Mouse (Mus musculus) embryo, embryonic 11.5 days (tissue): Measurements from ENCODE around the gene Rhbdl1.
A peak's percentile ranks its signal among the peaks of the same experiment; 100 is the strongest.

ENCODE experiments used
- DNase-seq: peaks from one replicate; pipeline ENCODE4 v3.0.0-alpha.2; 2012; ENCODE audit warnings: low read depth, low spot score

The Rhbdl1 gene

GRCm38 (mm10) chr17:25794998-25795397 lies 42.1 kb downstream of the Rhbdl1 start:
- no peak for DNase-seq

GRCm38 (mm10) chr17:25794197-25794596 lies 42.9 kb downstream of the Rhbdl1 start:
- no peak for DNase-seq

- peak; percentile 42 for DNase-seq
Observed at GRCm38 (mm10) chr17:25792615-25793014, 44.5 kb downstream of the Rhbdl1 start, which contains the start of gene Fam173a. Fam173a (minus strand) TSS chr17:25792901.

GRCm38 (mm10) chr17:25791843-25792527 lies 45.1 kb downstream of the Rhbdl1 start:
- DNase-seq = peak; percentile 69

GRCm38 (mm10) chr17:25791320-25791842 lies 45.7 kb downstream of the Rhbdl1 start:
- DNase-seq = no peak

- no peak for DNase-seq
Observed at GRCm38 (mm10) chr17:25786781-25787504, 50.2 kb downstream of the Rhbdl1 start.

GRCm38 (mm10) chr17:25786280-25786679 lies 50.8 kb downstream of the Rhbdl1 start, which contains the start of gene Ccdc78:
Ccdc78 (plus strand) TSS chr17:25786580.
- DNase-seq = no peak

GRCm38 (mm10) chr17:25785281-25785745 lies 51.8 kb downstream of the Rhbdl1 start, which contains the start of gene Haghl:
Haghl (minus strand) TSS chr17:25785673.
- peak; percentile 98 for DNase-seq
